ENCODE assay signal across 8 mouse cellular contexts in genomic region chr2:84742451-84743283, GRCm38 (mm10). TPM values are rescaled to one million over a fixed set of nuclear protein-coding genes. Genes with fewer than 3 reads are reported as not detected.
DNase-seq lines count a peak whose midpoint lies in the region; ATAC-seq and TF ChIP-seq lines count a peak whose summit lies in the region.

No protein-coding gene starts in this region.

- DNase-seq in thymus, adult 2 months: no peak
- no peak for DNase-seq in thymus, adult 18-20 months
- peak; percentile 46 to 82 for DNase-seq in cerebellum, postnatal 4 days (ENCODE audit: low spot score in 2 of 2)
- no peak for DNase-seq in thymus, postnatal 14 days

- H3K4me3 ChIP-seq in thymus, adult 2 months (ENCODE audit: control insufficient read depth, insufficient read depth, low read length): peak overlapping the region; percentile 55
- peak overlapping the region; percentile 64 to 94 for H3K4me3 ChIP-seq in heart, embryonic 14.5 days (ENCODE audit: control insufficient read depth in 1 of 2, insufficient read depth in 1 of 2, low read depth in 1 of 2, low read length in 2 of 2)
- peak overlapping the region; percentile 91 for H3K4me3 ChIP-seq in limb, embryonic 12.5 days (replicated peaks)
- H3K4me3 ChIP-seq in midbrain, embryonic 12.5 days: peak overlapping the region; percentile 90

- TF ChIP-seq POLR2A in thymus, adult 2 months (IDR thresholded peaks at IDR 0.05; ENCODE audit: control insufficient read depth, extremely low read depth, insufficient read depth, low read length, poor library complexity): no peak

- H3K27ac ChIP-seq in thymus, adult 2 months (ENCODE audit: control insufficient read depth, insufficient read depth, low read length): no peak overlapping the region
- H3K27ac ChIP-seq in heart, embryonic 14.5 days (replicated peaks in 1 of 2; ENCODE audit: control insufficient read depth in 1 of 2, insufficient read depth in 1 of 2, low read depth in 2 of 2, low read length in 2 of 2): peak overlapping the region; percentile 97 to 100
- peak overlapping the region; percentile 100 for H3K27ac ChIP-seq in limb, embryonic 12.5 days
- H3K27ac ChIP-seq in midbrain, embryonic 12.5 days (replicated peaks): peak overlapping the region; percentile 98

- H3K9ac ChIP-seq in heart, embryonic 14.5 days (ENCODE audit: low read length): peak overlapping the region; percentile 96
- H3K9ac ChIP-seq in limb, embryonic 12.5 days (replicated peaks): peak overlapping the region; percentile 99
- H3K9ac ChIP-seq in midbrain, embryonic 12.5 days (replicated peaks): peak overlapping the region; percentile 98

- WGBS in thymus, adult 2 months: 28% methylated on average over 26 of the region's 26 CpGs
- WGBS in heart, embryonic 14.5 days: 0% methylated on average over 26 of the region's 26 CpGs
- under 1% methylated on average over 25 of the region's 26 CpGs for WGBS in limb, embryonic 12.5 days
- WGBS in midbrain, embryonic 12.5 days: 0% methylated on average over 26 of the region's 26 CpGs

- ATAC-seq in heart, embryonic 14.5 days (ENCODE audit: insufficient number of reproducible peaks, insufficient read depth, low FRiP score, low read depth): peak; percentile 27; the same call in 1 of the 2 replicates
- peak; percentile 88 for ATAC-seq in limb, embryonic 12.5 days (ENCODE audit: insufficient number of reproducible peaks, insufficient read depth, low FRiP score, low TSS enrichment, low read depth)
- ATAC-seq in midbrain, embryonic 12.5 days (ENCODE audit: low FRiP score, low read depth): peak; percentile 88
- no peak for ATAC-seq in frontal cortex, adult (ENCODE audit: low TSS enrichment)

- peaks cover 17% of the 10 kb centered on the region for H3K4me1 ChIP-seq in thymus, adult 2 months (replicated peaks; ENCODE audit: control insufficient read depth, insufficient read depth, low read length)
- peaks cover 20 to 49% of the 10 kb centered on the region in 2 experiments for H3K4me1 ChIP-seq in heart, embryonic 14.5 days (ENCODE audit: control insufficient read depth in 2 of 2, insufficient read depth in 2 of 2, low read length in 2 of 2)
- H3K4me1 ChIP-seq in limb, embryonic 12.5 days (replicated peaks): peaks cover 54% of the 10 kb centered on the region
- H3K4me1 ChIP-seq in midbrain, embryonic 12.5 days: peaks cover 57% of the 10 kb centered on the region

- no peaks in the 10 kb centered on the region for H3K9me3 ChIP-seq in heart, embryonic 14.5 days (ENCODE audit: control insufficient read depth, low read length)
- no peaks in the 10 kb centered on the region for H3K9me3 ChIP-seq in limb, embryonic 12.5 days
- H3K9me3 ChIP-seq in midbrain, embryonic 12.5 days: no peaks in the 10 kb centered on the region

- no peak for TF ChIP-seq CTCF in thymus, adult 2 months (IDR thresholded peaks at IDR 0.05; ENCODE audit: borderline replicate concordance, control insufficient read depth, extremely low read depth, insufficient read depth, low read length, poor library complexity)

- peak overlapping the region; percentile 88 for H3K4me2 ChIP-seq in heart, embryonic 14.5 days (ENCODE audit: low read length)
- peak overlapping the region; percentile 98 for H3K4me2 ChIP-seq in limb, embryonic 12.5 days
- H3K4me2 ChIP-seq in midbrain, embryonic 12.5 days (replicated peaks): peak overlapping the region; percentile 70

- H3K27me3 ChIP-seq in thymus, adult 2 months (ENCODE audit: control insufficient read depth, insufficient read depth, low read length): peaks cover 17% of the 10 kb centered on the region
- H3K27me3 ChIP-seq in heart, embryonic 14.5 days (ENCODE audit: control insufficient read depth, insufficient read depth, low read length): no peaks in the 10 kb centered on the region
- no peaks in the 10 kb centered on the region for H3K27me3 ChIP-seq in limb, embryonic 12.5 days
- H3K27me3 ChIP-seq in midbrain, embryonic 12.5 days: no peaks in the 10 kb centered on the region

- no peaks in the 10 kb centered on the region for H3K36me3 ChIP-seq in thymus, adult 2 months (ENCODE audit: control insufficient read depth, insufficient read depth, low read length)
- H3K36me3 ChIP-seq in heart, embryonic 14.5 days (ENCODE audit: control insufficient read depth, insufficient read depth, low read length): peaks cover 9% of the 10 kb centered on the region; the same call in 1 of the 2 replicates
- peaks cover 23% of the 10 kb centered on the region for H3K36me3 ChIP-seq in limb, embryonic 12.5 days
- peaks cover 9% of the 10 kb centered on the region; the same call in 1 of the 2 replicates for H3K36me3 ChIP-seq in midbrain, embryonic 12.5 days

RNA-seq across cellular contexts. Expression of gene Gm19426, which starts 0.8 kb away (rescaled TPM):
- polyA plus RNA-seq in thymus, adult 2 months (2012; rRNA removed): 0.15 TPM in 1 of 2 replicates, not detected in the other
- polyA plus RNA-seq in heart, embryonic 14.5 days (2014; fragmentation: Nextera tagmentation; extraction: Ambion mirVana): 4.4 and 4.5 TPM in 2 replicates
- polyA plus RNA-seq in limb, embryonic 12.5 days (2016; fragmentation: Nextera tagmentation; extraction: Ambion mirVana): 10.4 and 14.8 TPM in 2 replicates
- 9.1 and 10.9 TPM in 2 replicates for polyA plus RNA-seq in midbrain, embryonic 12.5 days (2016; fragmentation: Nextera tagmentation; extraction: Ambion mirVana)

RNA-seq across cellular contexts. Expression of gene Ypel4, which starts 8.8 kb away (rescaled TPM):
- polyA plus RNA-seq in thymus, adult 2 months (2012; rRNA removed): 1.2 and 2.0 TPM in 2 replicates
- 3.5 and 4.5 TPM in 2 replicates for polyA plus RNA-seq in heart, embryonic 14.5 days (2014; fragmentation: Nextera tagmentation; extraction: Ambion mirVana)
- 13.9 and 14.1 TPM in 2 replicates for polyA plus RNA-seq in limb, embryonic 12.5 days (2016; fragmentation: Nextera tagmentation; extraction: Ambion mirVana)
- 22.5 and 26.3 TPM in 2 replicates for polyA plus RNA-seq in midbrain, embryonic 12.5 days (2016; fragmentation: Nextera tagmentation; extraction: Ambion mirVana)

RNA-seq across cellular contexts. Expression of gene Clp1, which starts 15.5 kb away (rescaled TPM):
- polyA plus RNA-seq in thymus, adult 2 months (2012; rRNA removed): 25.0 and 29.3 TPM in 2 replicates
- polyA plus RNA-seq in heart, embryonic 14.5 days (2014; fragmentation: Nextera tagmentation; extraction: Ambion mirVana): 14.3 and 16.9 TPM in 2 replicates
- 42.8 and 47.1 TPM in 2 replicates for polyA plus RNA-seq in limb, embryonic 12.5 days (2016; fragmentation: Nextera tagmentation; extraction: Ambion mirVana)
- polyA plus RNA-seq in midbrain, embryonic 12.5 days (2016; fragmentation: Nextera tagmentation; extraction: Ambion mirVana): 42.5 and 45.9 TPM in 2 replicates

RNA-seq across cellular contexts. Expression of gene Zdhhc5, which starts 27.7 kb away (rescaled TPM):
- 53.6 and 57.1 TPM in 2 replicates for polyA plus RNA-seq in thymus, adult 2 months (2012; rRNA removed)
- 26.4 and 27.1 TPM in 2 replicates for polyA plus RNA-seq in heart, embryonic 14.5 days (2014; fragmentation: Nextera tagmentation; extraction: Ambion mirVana)
- polyA plus RNA-seq in limb, embryonic 12.5 days (2016; fragmentation: Nextera tagmentation; extraction: Ambion mirVana): 32.0 and 38.3 TPM in 2 replicates
- polyA plus RNA-seq in midbrain, embryonic 12.5 days (2016; fragmentation: Nextera tagmentation; extraction: Ambion mirVana): 28.1 and 29.5 TPM in 2 replicates

RNA-seq across cellular contexts. Expression of gene Serping1, which starts 32.6 kb away (rescaled TPM):
- 64.6 and 93.7 TPM in 2 replicates for polyA plus RNA-seq in thymus, adult 2 months (2012; rRNA removed)
- 37.9 and 46.6 TPM in 2 replicates for polyA plus RNA-seq in heart, embryonic 14.5 days (2014; fragmentation: Nextera tagmentation; extraction: Ambion mirVana)
- 11.5 and 14.3 TPM in 2 replicates for polyA plus RNA-seq in limb, embryonic 12.5 days (2016; fragmentation: Nextera tagmentation; extraction: Ambion mirVana)
- 38.8 and 46.2 TPM in 2 replicates for polyA plus RNA-seq in midbrain, embryonic 12.5 days (2016; fragmentation: Nextera tagmentation; extraction: Ambion mirVana)

Comparison
In these comparisons a context has a peak if more than half of its experiments do, and no peak if none do; other contexts are left out.
1. DNase-seq: peak in cerebellum, postnatal 4 days (2 of 2); none in thymus, adult 2 months (single experiment), thymus, adult 18-20 months (0 of 2) and thymus, postnatal 14 days (single experiment).
2. Peak in every context shown above with its lines, with median percentiles within 50 percentile points of each other: H3K4me3 ChIP-seq, H3K4me2 ChIP-seq and H3K9ac ChIP-seq.